8 mouse cellular contexts compared by ENCODE assay signal in genomic region chr12:103433986-103434731, GRCm38 (mm10). TPM values are rescaled to one million over a fixed set of nuclear protein-coding genes. Genes with fewer than 3 reads are reported as not detected.
DNase-seq lines count a peak whose midpoint lies in the region; ATAC-seq and TF ChIP-seq lines count a peak whose summit lies in the region.

Ifi27 (plus strand) TSS chr12:103434211.

- TF ChIP-seq POLR2A in cerebellum, adult 2 months (IDR thresholded peaks at IDR 0.05; ENCODE audit: borderline replicate concordance, insufficient read depth, low read length): no peak

- no peak for TF ChIP-seq CTCF in cerebellum, adult 2 months (IDR thresholded peaks at IDR 0.05; ENCODE audit: borderline replicate concordance, insufficient read depth, low read depth, low read length)

- no peak within 1 kb of the TSS for H3K27ac ChIP-seq in cerebellum, adult 2 months (ENCODE audit: insufficient read depth, low read length)
- peak within 1 kb of the TSS; percentile 84 for H3K27ac ChIP-seq in macrophage

- H3K36me3 ChIP-seq in macrophage (ENCODE audit: inconsistent target): no peaks in the 10 kb centered on the region

- no peaks in the 10 kb centered on the region for H3K4me1 ChIP-seq in cerebellum, adult 2 months (ENCODE audit: control insufficient read depth, insufficient read depth, low read length)

- peak; percentile 96 for ATAC-seq in erythroid progenitor cell, adult 5-6 weeks (replicated peaks; ENCODE audit: low FRiP score, poor library complexity, severe bottlenecking)
- peak; percentile 100 for ATAC-seq in inflammation-experienced regulatory T-cells, adult 6 months

- DNase-seq in cerebellum, adult 2 months: peak in 1 of 2 experiments; percentile 38
- no peak for DNase-seq in cerebellum, adult 8-10 months
- peak; percentile 42 for DNase-seq in Muller cell, postnatal 12 days (ENCODE audit: inconsistent ontology term)
- DNase-seq in left cerebral cortex, adult 18-20 months (ENCODE audit: low spot score in 2 of 2): peak; percentile 53 to 57
- peak; percentile 56 for DNase-seq in testis, postnatal 10 days (ENCODE audit: low spot score)

- peak within 1 kb of the TSS; percentile 42 for H3K4me3 ChIP-seq in cerebellum, adult 2 months (replicated peaks; ENCODE audit: insufficient read depth, low read depth, low read length)
- H3K4me3 ChIP-seq in macrophage (ENCODE audit: inconsistent target): peak within 1 kb of the TSS; percentile 21

- no peaks in the 10 kb centered on the region for H3K79me2 ChIP-seq in macrophage (ENCODE audit: inconsistent target)

- H3K27me3 ChIP-seq in cerebellum, adult 2 months (ENCODE audit: control insufficient read depth, insufficient read depth, low read length): no peaks in the 10 kb centered on the region

- 55% methylated on average over 8 of the region's 8 CpGs for WGBS in cerebellum, adult 2 months
- WGBS in macrophage (ENCODE audit: missing documents): 41% methylated on average over 8 of the region's 8 CpGs

RNA-seq across cellular contexts. Expression of gene Ifi27, which starts in this region (rescaled TPM):
- 82.1 and 99.0 TPM in 2 replicates for polyA plus RNA-seq in cerebellum, adult 2 months (2012; rRNA removed)
- 129 and 139 TPM in 2 replicates for total RNA-seq in erythroid progenitor cell, adult 5-6 weeks (2015; ENCODE audit: low replicate concordance)
- total RNA-seq in erythroid progenitor cell, adult 5-6 weeks (2017; ENCODE audit: low replicate concordance): 33.1 and 75.9 TPM in 2 replicates
- polyA plus RNA-seq in inflammation-experienced regulatory T-cells, adult 6 months (2017; shearing (Covaris generic)): 100 to 1,000 TPM; 291 to 440 (median 388) TPM
- 10 to 100 TPM; 85.7 to 89.8 TPM for total RNA-seq in left cerebral cortex, adult 18-20 months (2021)
- total RNA-seq in macrophage (2018; cell fraction: chromatin; rRNA removed): 100 to 1,000 TPM in 8 of 26 experiments, 10 to 100 TPM in 18; 13.8 to 156 (median 36.4) TPM
- 10 to 100 TPM in 25 of 26 experiments, 1 to 10 TPM in 1; 9.7 to 91.7 (median 42.8) TPM for total RNA-seq in macrophage (2018; cell fraction: cytosol; rRNA removed)
- total RNA-seq in macrophage (2018; cell fraction: nucleus; rRNA removed): 100 to 1,000 TPM in 6 of 26 experiments, 10 to 100 TPM in 18, 1 to 10 TPM in 2; 7.8 to 126 (median 30.5) TPM
- 46.8 to 77.9 TPM (median 73.3 TPM) in 3 replicates for polyA plus RNA-seq in macrophage (2018)
